Mouse (Mus musculus) forebrain, postnatal 0 days (tissue): ENCODE measurements around the gene Tusc2. TPM values are rescaled to one million over a fixed set of nuclear protein-coding genes. Genes with fewer than 3 reads are reported as not detected.

ENCODE experiments used
- ATAC-seq: fragments of 200-750 bp; cut with Nextera tagmentation; 2 replicates; pipeline ENCODE4 v1.8.0; 2017; ENCODE audit warnings: mild to moderate bottlenecking, moderate library complexity
- DNase-seq: peaks from one replicate; pipeline ENCODE4 v3.0.0-alpha.2; 2015
- H3K27ac ChIP-seq: fragments of 300-500 bp; sonication (generic); 2 replicates; pipeline ENCODE4 v1.5.1; 2014; ENCODE audit warnings: low read depth, mild to moderate bottlenecking, antibody characterized with exemption, low read length, moderate library complexity, mixed read lengths
- H3K27me3 ChIP-seq: fragments of 300-500 bp; sonication (generic); 2 replicates; pipeline ENCODE4 v1.6.1; 2014; ENCODE audit warnings: mild to moderate bottlenecking, low read length, mixed read lengths; ENCODE audit not compliant: insufficient read depth
- H3K36me3 ChIP-seq: fragments of 300-500 bp; sonication (generic); 2 replicates; pipeline ENCODE4 v1.6.1; 2014; ENCODE audit warnings: mild to moderate bottlenecking, moderate library complexity; ENCODE audit not compliant: insufficient read depth
- H3K4me1 ChIP-seq: fragments of 300-500 bp; sonication (generic); 2 replicates; pipeline ENCODE4 v1.6.1; 2014; ENCODE audit warnings: antibody characterized with exemption; ENCODE audit not compliant: insufficient read depth
- H3K4me2 ChIP-seq: fragments of 300-500 bp; sonication (generic); 2 replicates; pipeline ENCODE4 v1.6.1; 2014; ENCODE audit warnings: low read depth, mild to moderate bottlenecking, moderate library complexity
- H3K4me3 ChIP-seq: fragments of 300-500 bp; sonication (generic); 2 replicates; pipeline ENCODE4 v1.5.1; 2014; ENCODE audit warnings: low read depth, low read length, mixed read lengths
- H3K9ac ChIP-seq: fragments of 300-500 bp; sonication (generic); 2 replicates; pipeline ENCODE4 v1.6.1; 2014; ENCODE audit warnings: mild to moderate bottlenecking
- H3K9me3 ChIP-seq: fragments of 300-500 bp; sonication (generic); 2 replicates; pipeline ENCODE4 v1.6.1; 2016; ENCODE audit warnings: low read length
- CTCF ChIP-seq: sonication (generic); IDR thresholded peaks from 2 replicates; pipeline ENCODE4 v1.5.1; 2016; ENCODE audit warnings: antibody characterized with exemption, control low read depth, low read depth
- WGBS: fragments of 180-500 bp; shearing (Covaris S2); extraction: QIAGEN DNeasy Blood & Tissue Kit; methylation state at CpG from one replicate; pipeline ENCODE4 v1.1.7; 2014; 5-methylcytosine and 5-hydroxymethylcytosine counted together
- polyA plus RNA-seq: library from polyadenylated mRNA; unstranded; fragments of >200 nt; fragmentation: Nextera tagmentation; extraction: Ambion mirVana; gene quantifications from 2 replicates; pipeline ENCODE4 v1.2.1, GENCODE M21; 2015
- total RNA-seq: library from RNA; depleted of rRNA; stranded (reverse); fragments of >200 nt; gene quantifications from 2 replicates; pipeline ENCODE4 v1.2.3, GENCODE M21; 2014; rRNA removed

Tusc2 gene
- total and polyA plus RNA-seq, 2 experiments from 2014 or later: 109 to 128 TPM

GRCm38 (mm10) chr9:107611456-107612190, 48.6 kb downstream of the Tusc2 start:
- Histone ChIP-seq H3K27me3 (no peaks in the 10 kb centered on the region), H3K4me2 (peak overlapping the region; percentile 62), H3K9ac (peak overlapping the region; percentile 72), H3K36me3 (peaks cover 29% of the 10 kb centered on the region), H3K9me3 (no peaks in the 10 kb centered on the region), H3K4me3 (no peak overlapping the region), H3K4me1 (0 out of 2 replicates have a peak, but pooled peaks cover 10% of the 10 kb centered on the region), H3K27ac (peak overlapping the region; percentile 97)
- ATAC-seq: no peak
- WGBS: 57% methylated on average over 6 of the region's 6 CpGs
- TF ChIP-seq CTCF: no peak
- peak; percentile 25 for DNase-seq

- H3K9me3 ChIP-seq: no peaks in the 10 kb centered on the region
- H3K4me1 ChIP-seq: 0 out of 2 replicates have a peak, but pooled peaks cover 10% of the 10 kb centered on the region
- H3K27ac ChIP-seq: peak overlapping the region; percentile 97
- peak; percentile 96 for ATAC-seq
- DNase-seq: peak; percentile 98
- peak overlapping the region; percentile 62 for H3K4me2 ChIP-seq
- WGBS: 3% methylated on average over 38 of the region's 48 CpGs
- peak; percentile 98 for TF ChIP-seq CTCF
- no peaks in the 10 kb centered on the region for H3K27me3 ChIP-seq
- peak overlapping the region; percentile 33 for H3K4me3 ChIP-seq
- peaks cover 35% of the 10 kb centered on the region for H3K36me3 ChIP-seq
- H3K9ac ChIP-seq: peak overlapping the region; percentile 72
These were observed 49.3 kb downstream of the Tusc2 start for GRCm38 (mm10) chr9:107612191-107612944.

- H3K9ac ChIP-seq: peak overlapping the region; percentile 72
- peak; percentile 32; the same call in 1 of the 2 replicates for ATAC-seq
These were observed 50.0 kb downstream of the Tusc2 start for GRCm38 (mm10) chr9:107612945-107613569.

GRCm38 (mm10) chr9:107615035-107615434, 52.0 kb downstream of the Tusc2 start:
- DNase-seq: no peak
- Histone ChIP-seq H3K36me3 (peaks cover 59% of the 10 kb centered on the region), H3K4me1 (0 out of 2 replicates have a peak, but pooled peaks cover 10% of the 10 kb centered on the region), H3K27me3 (no peaks in the 10 kb centered on the region), H3K9ac (no peak overlapping the region), H3K4me2 (no peak overlapping the region), H3K9me3 (no peaks in the 10 kb centered on the region), H3K4me3 (no peak overlapping the region), H3K27ac (0 out of 2 replicates have a peak overlapping the region, but pooled peaks have one; percentile 9)
- no peak for ATAC-seq
- TF ChIP-seq CTCF: no peak
- 69% methylated on average over 4 of the region's 4 CpGs for WGBS

More at GRCm38 (mm10) chr9:107612945-107613569, 50.0 kb downstream of the Tusc2 start:
- no peaks in the 10 kb centered on the region for H3K9me3 ChIP-seq
- peak; percentile 78 for DNase-seq
- H3K36me3 ChIP-seq: peaks cover 39% of the 10 kb centered on the region
- H3K27me3 ChIP-seq: no peaks in the 10 kb centered on the region
- TF ChIP-seq CTCF: peak; percentile 38
- peak overlapping the region; percentile 33 for H3K4me3 ChIP-seq
- H3K4me1 ChIP-seq: 0 out of 2 replicates have a peak, but pooled peaks cover 10% of the 10 kb centered on the region
- peak overlapping the region; percentile 62 for H3K4me2 ChIP-seq
- peak overlapping the region; percentile 97 for H3K27ac ChIP-seq
- WGBS: 11% methylated on average over 12 of the region's 12 CpGs

Other genes starting within 250 kb of the Tusc2 start
- gene Hemk1, start 224.9 kb upstream of the Tusc2 start, total RNA-seq: 14.1 and 14.2 TPM in 2 replicates
- gene Hemk1, start 224.9 kb upstream of the Tusc2 start, polyA plus RNA-seq: 12.9 and 13.4 TPM in 2 replicates
- gene 6430571L13Rik, start 222.7 kb upstream of the Tusc2 start, total RNA-seq: 5.2 and 7.2 TPM in 2 replicates
- 3.7 and 6.0 TPM in 2 replicates for gene 6430571L13Rik, start 222.7 kb upstream of the Tusc2 start, polyA plus RNA-seq
- gene Cacna2d2, start 163.6 kb upstream of the Tusc2 start, total RNA-seq: 29.7 and 49.5 TPM in 2 replicates
- gene Cacna2d2, start 163.6 kb upstream of the Tusc2 start, polyA plus RNA-seq: 3.0 and 5.0 TPM in 2 replicates
- 44.3 and 51.4 TPM in 2 replicates for gene Tmem115, start 29.3 kb upstream of the Tusc2 start, total RNA-seq
- gene Tmem115, start 29.3 kb upstream of the Tusc2 start, polyA plus RNA-seq: 49.7 and 50.4 TPM in 2 replicates
- gene Cyb561d2, start 21.1 kb upstream of the Tusc2 start, total RNA-seq: 36.0 and 42.7 TPM in 2 replicates
- 47.0 and 48.3 TPM in 2 replicates for gene Cyb561d2, start 21.1 kb upstream of the Tusc2 start, polyA plus RNA-seq
- gene Nprl2, start 21.0 kb upstream of the Tusc2 start, total RNA-seq: 59.9 and 73.3 TPM in 2 replicates
- 65.9 and 70.4 TPM in 2 replicates for gene Nprl2, start 21.0 kb upstream of the Tusc2 start, polyA plus RNA-seq
- 6.4 and 11.6 TPM in 2 replicates for gene Zmynd10, start 16.0 kb upstream of the Tusc2 start, total RNA-seq
- gene Zmynd10, start 16.0 kb upstream of the Tusc2 start, polyA plus RNA-seq: 5.9 and 7.0 TPM in 2 replicates
- gene Rassf1, start 11.7 kb upstream of the Tusc2 start, total RNA-seq: 21.7 and 25.2 TPM in 2 replicates
- 26.6 and 33.3 TPM in 2 replicates for gene Rassf1, start 11.7 kb upstream of the Tusc2 start, polyA plus RNA-seq
- gene Hyal2, start 4.7 kb downstream of the Tusc2 start, total RNA-seq: 48.5 and 51.5 TPM in 2 replicates
- gene Hyal2, start 4.7 kb downstream of the Tusc2 start, polyA plus RNA-seq: 42.2 and 43.1 TPM in 2 replicates
- gene Hyal1, start 13.7 kb downstream of the Tusc2 start, total RNA-seq: 3.5 and 3.9 TPM in 2 replicates
- gene Hyal1, start 13.7 kb downstream of the Tusc2 start, polyA plus RNA-seq: 1.9 and 2.0 TPM in 2 replicates
- gene Naa80, start 15.6 kb downstream of the Tusc2 start, total RNA-seq: 15.8 and 27.0 TPM in 2 replicates
- 18.8 and 21.3 TPM in 2 replicates for gene Naa80, start 15.6 kb downstream of the Tusc2 start, polyA plus RNA-seq
- 1.00 and 2.9 TPM in 2 replicates for gene Hyal3, start 17.6 kb downstream of the Tusc2 start, total RNA-seq
- 1.3 and 1.5 TPM in 2 replicates for gene Hyal3, start 17.6 kb downstream of the Tusc2 start, polyA plus RNA-seq
- 11.7 and 13.8 TPM in 2 replicates for gene Ifrd2, start 24.4 kb downstream of the Tusc2 start, total RNA-seq
- 6.2 and 7.4 TPM in 2 replicates for gene Ifrd2, start 24.4 kb downstream of the Tusc2 start, polyA plus RNA-seq
- gene Sema3b, start 46.0 kb downstream of the Tusc2 start, total RNA-seq: 6.5 and 6.6 TPM in 2 replicates
- gene Sema3b, start 46.0 kb downstream of the Tusc2 start, polyA plus RNA-seq: 3.9 and 4.4 TPM in 2 replicates
- 200 and 223 TPM in 2 replicates for gene Gnai2, start 72.1 kb downstream of the Tusc2 start, total RNA-seq
- gene Gnai2, start 72.1 kb downstream of the Tusc2 start, polyA plus RNA-seq: 267 and 287 TPM in 2 replicates
- gene Slc38a3, start 106.3 kb downstream of the Tusc2 start, total RNA-seq: 43.5 and 60.9 TPM in 2 replicates
- gene Slc38a3, start 106.3 kb downstream of the Tusc2 start, polyA plus RNA-seq: 38.7 and 39.8 TPM in 2 replicates
- gene Gnat1, start 116.5 kb downstream of the Tusc2 start, total RNA-seq: 0.24 TPM in 1 of 2 replicates, not detected in the other
- 0.73 and 1.8 TPM in 2 replicates for gene Gnat1, start 116.5 kb downstream of the Tusc2 start, polyA plus RNA-seq
- gene Sema3f, start 147.2 kb downstream of the Tusc2 start, total RNA-seq: 56.6 and 61.4 TPM in 2 replicates
- gene Sema3f, start 147.2 kb downstream of the Tusc2 start, polyA plus RNA-seq: 7.1 and 7.8 TPM in 2 replicates
- gene Rbm5, start 207.7 kb downstream of the Tusc2 start, total RNA-seq: 173 and 208 TPM in 2 replicates
- 111 and 152 TPM in 2 replicates for gene Rbm5, start 207.7 kb downstream of the Tusc2 start, polyA plus RNA-seq